Mouse (Mus musculus): ENCODE results near the gene Gm20388. TPM values are rescaled to one million over a fixed set of nuclear protein-coding genes. Genes with fewer than 3 reads are reported as not detected.

Gene Gm20388
- total RNA-seq, 1 experiment from 2014 or later = 35.7 TPM

DNA sequence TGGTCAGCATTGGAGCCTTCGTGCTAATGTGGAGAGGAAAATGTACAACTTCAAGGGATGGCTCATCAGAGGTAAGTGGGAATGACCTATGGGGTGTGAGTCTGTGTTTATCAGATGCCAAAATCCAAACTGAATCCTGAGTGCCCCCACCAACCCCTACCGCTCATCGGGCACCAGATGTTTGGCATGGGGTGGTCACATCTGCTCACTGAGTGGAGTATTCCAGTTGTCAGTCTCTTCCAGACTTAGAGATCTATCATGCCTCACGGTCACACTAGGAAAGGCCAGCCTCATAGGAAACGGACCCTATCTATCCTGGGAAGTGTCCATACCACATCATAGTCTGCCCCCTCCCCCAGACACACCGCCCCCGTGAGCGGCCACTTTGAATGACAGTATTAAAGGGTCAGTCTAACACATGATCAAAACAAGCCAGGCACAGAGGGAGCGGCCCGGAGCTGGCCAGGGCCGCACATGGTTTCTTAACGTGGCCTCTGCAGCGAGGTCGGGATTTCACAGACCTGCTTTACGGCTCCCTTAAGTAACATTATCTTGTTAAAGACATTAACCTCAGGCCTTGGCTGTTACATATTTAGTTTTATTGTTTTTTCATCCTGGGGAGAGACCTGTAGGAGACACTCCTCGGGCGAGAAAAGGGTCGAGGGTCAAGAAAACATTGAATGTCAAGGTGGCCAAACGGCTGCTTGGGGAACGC is 1122.8 kb downstream of the Gm20388 start:
- ATAC-seq (replicated peaks; ENCODE audit: low read depth, poor library complexity, severe bottlenecking) = no peak

GRCm38 (mm10) chr8:121035611-121036010 is 1125.0 kb downstream of the Gm20388 start:
- ATAC-seq (replicated peaks; ENCODE audit: low read depth, poor library complexity, severe bottlenecking) = no peak

DNA sequence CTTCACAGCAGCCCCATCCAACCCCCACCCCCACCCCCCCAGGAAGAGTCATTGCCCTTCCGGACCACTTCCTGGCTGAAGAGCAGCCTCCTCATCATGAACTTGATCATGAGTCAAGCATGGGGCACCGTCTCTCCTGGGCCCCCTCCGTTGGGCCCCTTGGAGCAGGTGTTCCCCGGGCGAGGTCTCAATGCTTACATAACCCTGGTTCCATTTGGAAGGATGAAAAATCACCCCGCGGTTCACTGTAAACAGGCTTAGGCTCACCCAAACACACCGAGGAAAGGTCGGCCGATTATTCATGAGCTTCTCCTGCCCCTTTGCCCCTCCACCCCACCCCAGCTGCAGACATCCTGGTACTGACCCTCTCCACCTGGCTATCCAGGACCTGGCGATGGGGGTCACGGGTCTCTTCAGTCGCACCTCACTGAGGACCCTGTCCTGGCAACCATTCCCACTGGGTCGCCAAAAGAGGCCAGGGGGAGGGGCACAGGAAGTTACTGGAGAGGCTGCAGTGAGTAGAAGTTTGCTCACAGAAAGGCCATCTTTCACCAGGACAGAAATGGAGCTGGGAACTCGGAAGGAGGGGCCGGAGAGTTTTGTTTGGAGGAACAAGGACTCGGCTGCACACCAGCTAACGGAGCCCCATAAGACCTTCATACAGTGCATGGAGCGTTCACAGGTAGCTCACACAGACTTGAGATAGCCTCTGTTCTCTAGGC is 1133.2 kb downstream of the Gm20388 start:
- no peak for ATAC-seq (replicated peaks; ENCODE audit: low read depth, poor library complexity, severe bottlenecking)

GRCm38 (mm10) chr8:121047441-121047840 is 1136.8 kb downstream of the Gm20388 start:
- ATAC-seq (replicated peaks; ENCODE audit: low read depth, poor library complexity, severe bottlenecking) = no peak

GRCm38 (mm10) chr8:121058081-121058480 is 1147.4 kb downstream of the Gm20388 start:
- ATAC-seq (replicated peaks; ENCODE audit: low read depth, poor library complexity, severe bottlenecking) = no peak

DNA sequence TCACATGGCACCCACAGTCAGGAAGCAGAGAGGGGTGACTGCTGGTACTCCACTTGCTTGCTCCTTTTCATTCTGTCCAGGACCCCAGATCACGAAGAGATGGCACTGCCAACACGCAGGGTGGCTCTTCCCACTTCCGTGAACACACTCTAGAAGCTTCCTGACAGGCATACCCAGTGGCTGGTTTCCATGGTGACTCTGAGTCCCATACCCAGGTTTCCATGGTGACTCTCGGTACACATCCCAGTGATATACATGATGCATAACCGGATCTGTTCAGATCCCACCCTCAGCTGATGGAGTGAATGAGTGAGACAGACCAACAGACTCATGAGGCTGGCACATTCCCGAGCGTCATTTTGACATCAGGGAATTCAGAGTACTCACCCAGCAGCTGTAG is 1148.5 kb downstream of the Gm20388 start:
- ATAC-seq (replicated peaks; ENCODE audit: low read depth, poor library complexity, severe bottlenecking) = no peak

- no peak for ATAC-seq (replicated peaks; ENCODE audit: low read depth, poor library complexity, severe bottlenecking)
Observed at GRCm38 (mm10) chr8:121062521-121062920, 1151.9 kb downstream of the Gm20388 start.

DNA sequence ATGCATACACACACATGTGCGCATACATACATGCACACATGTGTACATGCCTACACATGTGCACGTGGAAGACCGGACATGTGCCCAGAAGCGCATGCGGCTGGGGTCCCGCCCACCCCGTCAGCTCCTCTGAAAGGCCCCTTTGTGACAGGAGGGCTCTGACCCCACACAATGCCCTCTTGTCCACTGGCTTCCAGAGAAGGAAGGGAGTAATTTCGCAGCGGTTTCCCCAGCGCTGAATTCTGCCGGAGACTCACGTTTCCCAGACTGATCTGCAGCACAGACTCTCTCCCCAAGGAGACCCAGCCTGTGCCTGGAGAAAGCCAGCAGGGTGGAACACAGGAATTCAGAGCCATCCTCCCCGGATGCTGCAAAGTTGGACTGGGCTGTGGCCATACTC is 1153.0 kb downstream of the Gm20388 start:
- ATAC-seq (replicated peaks; ENCODE audit: low read depth, poor library complexity, severe bottlenecking) = no peak

DNA sequence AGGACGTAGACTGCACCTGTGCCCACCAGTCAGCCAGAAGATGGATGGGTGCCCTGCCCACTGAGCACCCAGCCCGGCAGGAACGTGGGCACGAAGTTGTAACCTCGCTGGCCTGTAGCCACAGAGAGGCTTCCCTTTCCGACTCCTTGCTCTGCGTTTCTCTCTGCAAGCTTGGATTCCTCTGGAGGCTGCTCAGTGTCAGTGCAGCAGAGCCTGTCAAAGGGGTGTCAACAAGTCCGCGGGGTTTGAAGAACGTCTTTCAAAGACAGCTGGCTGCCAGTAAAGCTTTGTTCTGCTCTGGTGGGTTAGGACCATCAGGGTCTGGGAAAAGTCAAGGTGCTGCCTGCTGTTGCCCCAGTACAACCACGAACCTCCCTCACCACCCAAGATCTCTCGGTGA is 1160.8 kb downstream of the Gm20388 start:
- ATAC-seq (replicated peaks; ENCODE audit: low read depth, poor library complexity, severe bottlenecking) = no peak

DNA sequence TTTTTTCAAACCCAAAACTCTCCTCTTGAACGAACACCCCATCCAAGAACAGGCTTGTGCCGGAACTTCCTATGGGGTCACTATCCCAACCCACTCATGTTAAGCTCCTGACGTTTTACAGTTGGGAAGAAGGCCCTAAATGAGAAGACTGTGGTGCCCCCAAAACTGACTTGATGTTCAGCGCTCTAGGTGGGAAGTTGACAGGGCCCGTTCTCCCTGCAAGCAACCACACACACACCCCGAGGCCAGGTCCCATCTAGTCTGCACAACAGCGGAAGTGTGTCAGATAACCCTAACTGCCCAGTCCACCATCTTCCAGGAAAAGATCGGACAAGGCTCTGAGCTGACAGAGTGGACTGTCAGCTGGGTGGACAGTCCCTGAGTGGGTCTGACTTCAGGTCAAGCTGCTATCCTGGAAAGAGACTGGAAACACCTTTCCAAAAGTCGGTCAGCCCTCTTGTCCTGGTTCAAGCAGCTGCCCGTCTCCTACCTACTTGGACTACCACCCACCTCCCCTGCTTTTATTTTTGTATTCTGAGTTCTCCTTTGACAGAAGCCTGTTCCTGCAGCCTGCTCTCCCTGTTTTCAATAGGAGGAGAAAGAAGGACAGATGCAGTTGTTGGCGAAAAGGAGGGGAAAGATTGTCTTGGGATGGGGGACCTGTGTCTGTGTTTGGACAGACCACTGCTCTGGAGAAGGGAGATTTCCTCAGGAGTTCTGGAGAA is 1161.9 kb downstream of the Gm20388 start:
- no peak for ATAC-seq (replicated peaks; ENCODE audit: low read depth, poor library complexity, severe bottlenecking)

DNA sequence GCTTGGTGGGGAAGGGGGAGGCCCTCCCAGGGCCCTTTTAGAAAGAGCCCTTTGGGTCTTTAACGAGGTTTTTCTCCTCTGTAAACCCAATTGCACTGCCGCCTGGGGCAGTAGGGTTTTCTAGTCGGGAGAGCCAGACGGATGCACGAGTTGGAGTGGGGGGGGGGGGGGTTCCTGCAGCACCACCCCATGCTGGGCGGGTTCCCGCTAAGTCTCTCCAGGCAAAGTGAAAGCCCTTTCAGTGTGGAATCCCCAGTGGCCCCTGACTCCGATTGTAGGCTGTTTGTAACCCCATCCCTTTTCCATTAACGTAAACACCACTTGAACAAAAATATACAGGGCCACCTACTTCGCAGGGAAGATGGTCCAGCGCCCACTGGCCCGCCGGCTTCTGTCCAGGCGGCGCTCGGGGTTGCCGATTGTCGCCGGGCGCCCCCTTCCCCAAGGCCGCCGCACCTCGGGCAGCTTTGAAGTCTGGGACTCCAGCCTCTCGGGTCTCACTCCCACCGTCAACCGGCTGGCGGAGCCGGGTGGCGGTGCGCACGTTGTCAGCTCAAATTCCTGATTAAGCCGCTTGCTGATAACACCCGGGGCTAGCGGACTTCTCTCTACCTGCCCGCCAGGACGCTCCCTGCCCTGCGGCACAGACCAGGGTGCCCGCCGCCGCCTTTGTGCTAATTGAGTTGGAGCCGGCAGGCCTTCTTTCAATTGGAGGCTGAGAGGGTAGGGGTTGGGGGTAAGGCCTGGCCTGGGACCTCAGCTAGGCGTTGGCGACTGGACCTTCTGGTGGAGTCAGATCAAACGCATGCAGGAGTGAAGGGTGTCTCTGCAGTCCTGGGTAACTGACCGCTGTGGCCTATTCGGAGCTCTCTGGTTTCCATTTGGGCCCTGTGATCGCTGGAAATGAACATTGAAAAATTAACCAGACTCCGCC is 1162.8 kb downstream of the Gm20388 start:
- no peak for ATAC-seq (replicated peaks; ENCODE audit: low read depth, poor library complexity, severe bottlenecking)

DNA sequence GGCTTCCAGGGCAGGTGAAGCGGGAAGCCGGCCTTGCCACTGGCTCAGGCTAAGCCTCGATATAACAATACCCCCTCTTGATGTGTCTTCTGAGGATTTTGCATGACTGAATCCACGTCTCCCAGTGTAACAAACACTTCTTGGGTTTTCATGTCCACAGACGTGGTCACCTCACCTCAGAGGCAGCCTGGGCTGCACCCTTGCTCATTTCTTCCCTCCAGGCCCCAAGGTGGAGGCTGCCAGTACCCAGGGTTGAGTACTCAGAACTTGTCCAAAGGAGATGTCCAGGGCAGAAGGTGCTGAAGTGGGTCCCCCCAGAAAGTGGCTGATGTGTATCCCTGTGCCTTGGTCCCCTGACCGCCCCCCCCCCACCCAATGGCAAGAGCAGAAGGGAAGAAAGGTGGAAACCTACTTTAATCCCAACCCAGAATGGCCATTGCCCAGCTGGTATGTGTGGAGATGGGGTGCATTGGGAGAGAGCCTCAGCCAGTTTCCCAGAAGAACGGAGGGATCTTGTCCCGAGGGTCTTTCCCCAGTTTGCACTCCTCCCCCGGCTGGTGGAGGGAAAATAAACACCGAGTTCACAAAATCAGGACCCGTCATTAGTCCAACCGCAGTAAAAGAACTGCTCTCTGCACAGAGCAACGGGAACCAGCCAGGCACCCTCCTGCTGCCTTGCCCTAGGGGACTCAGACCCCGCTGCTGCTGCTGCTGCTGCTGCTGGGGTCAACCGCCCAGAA is 1163.6 kb downstream of the Gm20388 start:
- no peak for ATAC-seq (replicated peaks; ENCODE audit: low read depth, poor library complexity, severe bottlenecking)

DNA sequence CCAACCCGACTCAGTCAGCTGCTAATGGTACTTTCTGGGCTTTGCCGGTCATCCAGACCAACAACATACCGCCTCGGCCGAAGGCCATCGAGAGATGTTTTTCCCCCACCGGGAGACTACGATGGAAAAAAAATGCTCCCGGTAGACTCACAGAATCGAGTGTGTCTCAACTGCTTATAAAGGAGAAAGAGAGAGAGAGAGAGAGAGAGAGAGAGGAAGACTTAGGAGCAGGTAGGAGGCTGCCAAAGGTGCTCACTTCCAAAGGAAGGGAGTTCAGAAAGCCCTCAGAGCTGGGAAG is 1164.2 kb downstream of the Gm20388 start:
- ATAC-seq (replicated peaks; ENCODE audit: low read depth, poor library complexity, severe bottlenecking) = no peak

- ATAC-seq (replicated peaks; ENCODE audit: low read depth, poor library complexity, severe bottlenecking) = no peak
Observed at GRCm38 (mm10) chr8:121075936-121076335, 1165.3 kb downstream of the Gm20388 start.

GRCm38 (mm10) chr8:121076555-121076954 is 1165.9 kb downstream of the Gm20388 start:
- no peak for ATAC-seq (replicated peaks; ENCODE audit: low read depth, poor library complexity, severe bottlenecking)

- ATAC-seq (replicated peaks; ENCODE audit: low read depth, poor library complexity, severe bottlenecking) = no peak
Observed at GRCm38 (mm10) chr8:121078721-121079120, 1168.1 kb downstream of the Gm20388 start.

DNA sequence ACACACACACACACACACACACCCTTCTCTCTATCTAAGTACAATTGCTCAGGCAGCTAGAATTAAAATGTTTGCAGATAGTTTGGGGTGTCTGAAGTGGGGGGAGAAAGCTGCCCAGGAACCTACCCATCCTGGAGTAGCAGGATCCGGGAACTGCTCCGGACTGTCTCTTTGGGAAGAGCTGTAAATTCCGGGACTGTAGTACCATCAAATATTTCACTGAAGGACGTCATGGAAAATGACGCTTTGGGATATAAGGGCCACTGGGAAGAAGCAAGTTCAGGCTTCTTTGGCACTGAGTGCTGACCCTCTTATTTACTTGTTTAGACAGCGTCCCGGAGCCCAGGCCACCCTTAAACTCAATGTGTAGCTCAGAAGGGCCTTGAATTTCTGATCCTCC is 1168.6 kb downstream of the Gm20388 start:
- ATAC-seq (replicated peaks; ENCODE audit: low read depth, poor library complexity, severe bottlenecking) = no peak

GRCm38 (mm10) chr8:121079944-121080343 is 1169.3 kb downstream of the Gm20388 start:
- ATAC-seq (replicated peaks; ENCODE audit: low read depth, poor library complexity, severe bottlenecking) = no peak

- ATAC-seq (replicated peaks; ENCODE audit: low read depth, poor library complexity, severe bottlenecking) = no peak
Observed at GRCm38 (mm10) chr8:121080361-121081090, 1169.9 kb downstream of the Gm20388 start.

Data from common myeloid progenitor, adult 5-6 weeks (primary cell).